Mouse (Mus musculus) kidney, embryonic 15.5 days (tissue): ENCODE results near the gene Pnpla3. TPM values are rescaled to one million over a fixed set of nuclear protein-coding genes. Genes with fewer than 3 reads are reported as not detected.

Experiments
- ATAC-seq: fragments of 200-750 bp; cut with Nextera tagmentation; replicated peaks from 2 replicates; pipeline ENCODE4 v1.8.0; 2017; ENCODE audit warnings: moderate TSS enrichment; ENCODE audit not compliant: low FRiP score
- H3K27ac ChIP-seq: fragments of 300-500 bp; sonication (generic); 2 replicates; pipeline ENCODE4 v1.5.1; 2015; ENCODE audit warnings: mild to moderate bottlenecking, inconsistent platforms
- H3K27me3 ChIP-seq: fragments of 300-500 bp; sonication (generic); 2 replicates; pipeline ENCODE4 v1.6.1; 2015; ENCODE audit warnings: inconsistent platforms
- H3K36me3 ChIP-seq: fragments of 300-500 bp; sonication (generic); 2 replicates; pipeline ENCODE4 v1.6.1; 2015; ENCODE audit warnings: inconsistent platforms
- H3K4me1 ChIP-seq: fragments of 300-500 bp; sonication (generic); 2 replicates; pipeline ENCODE4 v1.6.1; 2015; ENCODE audit warnings: inconsistent platforms
- H3K4me2 ChIP-seq: fragments of 300-500 bp; sonication (generic); 2 replicates; pipeline ENCODE4 v1.6.1; 2015; ENCODE audit warnings: moderate library complexity, mild to moderate bottlenecking, inconsistent platforms
- H3K4me3 ChIP-seq: fragments of 300-500 bp; sonication (generic); replicated peaks from 2 replicates; pipeline ENCODE4 v1.5.1; 2015; ENCODE audit warnings: mild to moderate bottlenecking, inconsistent platforms
- H3K9ac ChIP-seq: fragments of 300-500 bp; sonication (generic); 2 replicates; pipeline ENCODE4 v1.6.1; 2015; ENCODE audit warnings: mild to moderate bottlenecking, inconsistent platforms
- H3K9me3 ChIP-seq: fragments of 300-500 bp; sonication (generic); replicated peaks from 2 replicates; pipeline ENCODE4 v1.6.1; 2016; ENCODE audit warnings: inconsistent platforms
- WGBS: fragments of 180-500 bp; shearing (Covaris S2); methylation state at CpG from one replicate; pipeline ENCODE4 v1.1.7; 2015; ENCODE audit warnings: mixed read lengths; 5-methylcytosine and 5-hydroxymethylcytosine counted together
- polyA plus RNA-seq: library from polyadenylated mRNA; unstranded; fragments of >200 nt; fragmentation: Nextera tagmentation; extraction: Ambion mirVana; gene quantifications from 2 replicates; pipeline ENCODE4 v1.2.1, GENCODE M21; 2015

Gene Pnpla3
- polyA plus RNA-seq, 1 experiment from 2014 or later: 1.1 TPM

GRCm38 (mm10) chr15:84211564-84211963, 43.9 kb downstream of the Pnpla3 start:
- Histone ChIP-seq H3K4me1 (peaks cover 41% of the 10 kb centered on the region), H3K36me3 (peaks cover 69% of the 10 kb centered on the region), H3K27ac (no peak overlapping the region), H3K9ac (no peak overlapping the region), H3K9me3 (no peaks in the 10 kb centered on the region), H3K4me2 (no peak overlapping the region), H3K4me3 (no peak overlapping the region), H3K27me3 (no peaks in the 10 kb centered on the region)
- ATAC-seq: no peak
- 79% methylated on average over 4 of the region's 4 CpGs for WGBS

- Histone ChIP-seq H3K36me3 (peaks cover 62% of the 10 kb centered on the region), H3K27ac (no peak overlapping the region), H3K4me3 (no peak overlapping the region), H3K27me3 (no peaks in the 10 kb centered on the region), H3K9ac (no peak overlapping the region), H3K4me1 (peaks cover 47% of the 10 kb centered on the region), H3K9me3 (no peaks in the 10 kb centered on the region), H3K4me2 (no peak overlapping the region)
- ATAC-seq: no peak; the same call in 1 of the 2 replicates
- WGBS: 48% methylated on average over 6 of the region's 6 CpGs
Observed at GRCm38 (mm10) chr15:84212031-84212755, 44.6 kb downstream of the Pnpla3 start.

GRCm38 (mm10) chr15:84212756-84213105, 45.1 kb downstream of the Pnpla3 start:
- H3K9ac ChIP-seq: no peak overlapping the region
- H3K27me3 ChIP-seq: 0 out of 2 replicates have a peak, but pooled peaks cover 1% of the 10 kb centered on the region
- no peak overlapping the region for H3K4me3 ChIP-seq
- peaks cover 57% of the 10 kb centered on the region for H3K36me3 ChIP-seq
- no peak for ATAC-seq
- H3K9me3 ChIP-seq: no peaks in the 10 kb centered on the region
- H3K27ac ChIP-seq: no peak overlapping the region
- 72% methylated on average over 2 of the region's 2 CpGs for WGBS
- peaks cover 53% of the 10 kb centered on the region for H3K4me1 ChIP-seq
- no peak overlapping the region for H3K4me2 ChIP-seq

- no peak for ATAC-seq
- Histone ChIP-seq H3K27ac (no peak overlapping the region), H3K9me3 (no peaks in the 10 kb centered on the region), H3K27me3 (0 out of 2 replicates have a peak, but pooled peaks cover 4% of the 10 kb centered on the region), H3K36me3 (peaks cover 53% of the 10 kb centered on the region), H3K4me3 (no peak overlapping the region), H3K4me2 (no peak overlapping the region), H3K9ac (no peak overlapping the region), H3K4me1 (peaks cover 58% of the 10 kb centered on the region)
- WGBS: 84% methylated on average over 6 of the region's 6 CpGs
Observed at GRCm38 (mm10) chr15:84213162-84213739, 45.6 kb downstream of the Pnpla3 start.

GRCm38 (mm10) chr15:84214476-84214875, 46.8 kb downstream of the Pnpla3 start:
- Histone ChIP-seq H3K9me3 (no peaks in the 10 kb centered on the region), H3K27ac (peak overlapping the region; percentile 37; the same call in 1 of the 2 replicates), H3K36me3 (peaks cover 42% of the 10 kb centered on the region), H3K4me2 (no peak overlapping the region), H3K9ac (no peak overlapping the region), H3K4me3 (no peak overlapping the region), H3K27me3 (0 out of 2 replicates have a peak, but pooled peaks cover 7% of the 10 kb centered on the region), H3K4me1 (peaks cover 70% of the 10 kb centered on the region)
- WGBS: 52% methylated on average over 7 of the region's 7 CpGs
- no peak for ATAC-seq

GRCm38 (mm10) chr15:84215273-84215672, 47.6 kb downstream of the Pnpla3 start:
- H3K4me1 ChIP-seq: peaks cover 71% of the 10 kb centered on the region
- ATAC-seq: no peak
- H3K9ac ChIP-seq: no peak overlapping the region
- H3K4me2 ChIP-seq: no peak overlapping the region
- 0 out of 2 replicates have a peak, but pooled peaks cover 7% of the 10 kb centered on the region for H3K27me3 ChIP-seq
- H3K36me3 ChIP-seq: peaks cover 34% of the 10 kb centered on the region
- H3K4me3 ChIP-seq: no peak overlapping the region
- WGBS: 83% methylated on average over 2 of the region's 2 CpGs
- H3K27ac ChIP-seq: peak overlapping the region; percentile 91
- no peaks in the 10 kb centered on the region for H3K9me3 ChIP-seq

GRCm38 (mm10) chr15:84216026-84216425, 48.4 kb downstream of the Pnpla3 start:
- H3K4me1 ChIP-seq: peaks cover 71% of the 10 kb centered on the region
- H3K36me3 ChIP-seq: peaks cover 27% of the 10 kb centered on the region
- H3K4me3 ChIP-seq: no peak overlapping the region
- H3K27ac ChIP-seq: peak overlapping the region; percentile 91
- H3K9ac ChIP-seq: no peak overlapping the region
- no peak overlapping the region for H3K4me2 ChIP-seq
- H3K9me3 ChIP-seq: no peaks in the 10 kb centered on the region
- peak; percentile 30; the same call in 1 of the 2 replicates for ATAC-seq
- H3K27me3 ChIP-seq: 0 out of 2 replicates have a peak, but pooled peaks cover 7% of the 10 kb centered on the region

GRCm38 (mm10) chr15:84216461-84217084, 48.9 kb downstream of the Pnpla3 start:
- 0 out of 2 replicates have a peak overlapping the region, but pooled peaks have one; percentile 21 for H3K4me2 ChIP-seq
- peaks cover 74% of the 10 kb centered on the region for H3K4me1 ChIP-seq
- no peaks in the 10 kb centered on the region for H3K9me3 ChIP-seq
- ATAC-seq: peak; percentile 52
- H3K4me3 ChIP-seq: no peak overlapping the region
- H3K36me3 ChIP-seq: peaks cover 21% of the 10 kb centered on the region
- no peak overlapping the region for H3K9ac ChIP-seq
- 15% methylated on average over 7 of the region's 7 CpGs for WGBS
- peak overlapping the region; percentile 91 for H3K27ac ChIP-seq
- 0 out of 2 replicates have a peak, but pooled peaks cover 7% of the 10 kb centered on the region for H3K27me3 ChIP-seq

- no peak for ATAC-seq
- Histone ChIP-seq H3K4me3 (no peak overlapping the region), H3K9me3 (no peaks in the 10 kb centered on the region), H3K4me2 (0 out of 2 replicates have a peak overlapping the region, but pooled peaks have one; percentile 3), H3K9ac (no peak overlapping the region), H3K36me3 (peaks cover 16% of the 10 kb centered on the region), H3K27me3 (0 out of 2 replicates have a peak, but pooled peaks cover 7% of the 10 kb centered on the region), H3K4me1 (peaks cover 68% of the 10 kb centered on the region), H3K27ac (peak overlapping the region; percentile 71)
- WGBS: 24% methylated on average over 23 of the region's 23 CpGs
Observed at GRCm38 (mm10) chr15:84217969-84218782, 50.5 kb downstream of the Pnpla3 start.

- ATAC-seq: no peak
- Histone ChIP-seq H3K9ac (no peak overlapping the region), H3K4me1 (peaks cover 65% of the 10 kb centered on the region), H3K4me3 (no peak overlapping the region), H3K9me3 (no peaks in the 10 kb centered on the region), H3K36me3 (peaks cover 16% of the 10 kb centered on the region), H3K27ac (peak overlapping the region; percentile 71), H3K4me2 (0 out of 2 replicates have a peak overlapping the region, but pooled peaks have one; percentile 3), H3K27me3 (0 out of 2 replicates have a peak, but pooled peaks cover 7% of the 10 kb centered on the region)
- 24% methylated on average over 9 of the region's 9 CpGs for WGBS
Observed at GRCm38 (mm10) chr15:84218783-84219271, 51.2 kb downstream of the Pnpla3 start.

- ATAC-seq: no peak; the same call in 1 of the 2 replicates
Observed at GRCm38 (mm10) chr15:84221539-84221938, 53.9 kb downstream of the Pnpla3 start.

More at GRCm38 (mm10) chr15:84221539-84221938, 53.9 kb downstream of the Pnpla3 start:
- Histone ChIP-seq H3K4me2 (no peak overlapping the region), H3K4me3 (no peak overlapping the region), H3K9ac (no peak overlapping the region), H3K9me3 (no peaks in the 10 kb centered on the region), H3K36me3 (no peaks in the 10 kb centered on the region), H3K27me3 (peaks cover 21% of the 10 kb centered on the region), H3K4me1 (peaks cover 43% of the 10 kb centered on the region), H3K27ac (no peak overlapping the region; the same call in 1 of the 2 replicates)
- WGBS: 50% methylated on average over 5 of the region's 5 CpGs
